Mouse (Mus musculus) erythroid progenitor cell, adult 5-6 weeks (primary cell): ENCODE data around the gene Notch3. TPM values are rescaled to one million over a fixed set of nuclear protein-coding genes. Genes with fewer than 3 reads are reported as not detected.
A peak's percentile ranks its signal among the peaks of the same experiment; 100 is the strongest.
"Not testable (repeated sequence)": the region's sequence is repeated elsewhere in the genome, so short reads cannot be mapped to it uniquely, and the experiment has no call there.

Source experiments
- ATAC-seq: replicated peaks from 2 replicates; pipeline ENCODE4 v1.8.0; 2016; ENCODE audit warnings: moderate number of reproducible peaks, mild to moderate bottlenecking, moderate TSS enrichment, inconsistent platforms; ENCODE audit not compliant: poor library complexity, low FRiP score, severe bottlenecking
- total RNA-seq, 2 experiments: library from RNA; stranded (forward) in 1 of 2; stranded (reverse) in 1 of 2; fragments of 150-400 nt in 1 of 2; fragments of 186-747, 209-891 nt in 1 of 2; gene quantifications; 2 replicates each; pipeline versions ENCODE4 v1.2.3 to v1.2.4; 2015 to 2017; ENCODE audit warnings: low replicate concordance in 2 of 2

Notch3 gene
- total RNA-seq, 2 experiments from 2014 or later: 0.42 TPM; not detected in 1

DNA sequence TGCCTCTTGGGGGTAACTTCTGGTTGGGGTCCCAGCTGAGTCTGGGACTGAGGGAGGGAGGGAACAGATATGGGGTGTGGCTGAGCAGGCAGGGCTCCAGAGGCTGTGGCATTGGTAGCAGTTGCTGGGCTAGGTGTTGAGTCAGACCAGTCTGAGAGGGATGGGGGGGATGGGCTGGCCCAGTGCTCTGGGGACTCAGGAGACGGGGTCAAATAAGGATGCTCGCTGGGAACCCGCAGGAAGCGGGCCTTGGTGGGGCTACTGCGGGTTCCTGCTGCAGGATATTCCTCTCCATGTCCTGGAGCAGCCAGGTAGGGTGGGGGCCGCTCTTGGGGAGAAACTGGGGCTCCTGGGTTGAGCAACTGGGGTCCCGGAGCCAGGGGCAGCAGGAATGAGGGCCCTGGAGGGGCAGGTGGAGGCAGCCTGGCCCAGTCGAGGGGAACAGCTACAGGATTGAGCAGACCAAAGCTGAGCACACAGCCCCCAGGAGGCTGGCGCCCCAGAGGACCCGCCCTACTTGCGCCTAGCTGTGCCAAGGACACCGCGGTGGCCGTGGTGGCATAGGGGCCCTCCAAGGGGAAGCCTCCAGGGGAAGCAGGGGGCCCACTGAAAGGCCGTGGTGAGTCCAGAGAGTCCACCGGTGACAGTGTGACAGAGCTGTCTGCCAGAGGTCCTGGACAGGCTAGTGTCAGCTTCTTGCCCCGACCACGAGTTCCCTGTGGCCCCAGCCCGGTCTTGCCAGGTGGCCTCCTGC lies 44.6 kb downstream of the Notch3 start:
- ATAC-seq: no peak

GRCm38 (mm10) chr17:32120771-32121532 lies 45.7 kb downstream of the Notch3 start:
- ATAC-seq: no peak

DNA sequence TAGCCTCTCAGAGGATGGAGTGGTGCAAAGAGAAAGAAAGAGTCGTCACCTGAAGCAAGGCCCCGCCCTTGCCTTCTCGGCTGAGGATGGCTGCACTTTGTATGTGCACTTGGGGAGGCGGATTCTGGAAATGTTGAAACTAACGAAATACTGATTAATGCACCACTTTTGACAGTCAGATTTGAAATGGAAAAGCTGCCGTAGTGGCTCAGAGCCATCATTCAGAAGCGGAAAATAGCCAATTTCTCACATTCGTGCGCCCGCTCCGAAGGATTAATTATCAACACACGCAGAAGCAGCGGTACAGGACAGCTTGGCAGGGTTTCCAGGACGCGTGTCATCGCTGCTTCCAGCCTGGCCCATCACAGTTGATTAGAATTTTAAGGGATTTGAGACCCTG lies 47.5 kb downstream of the Notch3 start:
- ATAC-seq: no peak

- ATAC-seq: no peak
These were observed 48.2 kb downstream of the Notch3 start for GRCm38 (mm10) chr17:32118484-32118883.

DNA sequence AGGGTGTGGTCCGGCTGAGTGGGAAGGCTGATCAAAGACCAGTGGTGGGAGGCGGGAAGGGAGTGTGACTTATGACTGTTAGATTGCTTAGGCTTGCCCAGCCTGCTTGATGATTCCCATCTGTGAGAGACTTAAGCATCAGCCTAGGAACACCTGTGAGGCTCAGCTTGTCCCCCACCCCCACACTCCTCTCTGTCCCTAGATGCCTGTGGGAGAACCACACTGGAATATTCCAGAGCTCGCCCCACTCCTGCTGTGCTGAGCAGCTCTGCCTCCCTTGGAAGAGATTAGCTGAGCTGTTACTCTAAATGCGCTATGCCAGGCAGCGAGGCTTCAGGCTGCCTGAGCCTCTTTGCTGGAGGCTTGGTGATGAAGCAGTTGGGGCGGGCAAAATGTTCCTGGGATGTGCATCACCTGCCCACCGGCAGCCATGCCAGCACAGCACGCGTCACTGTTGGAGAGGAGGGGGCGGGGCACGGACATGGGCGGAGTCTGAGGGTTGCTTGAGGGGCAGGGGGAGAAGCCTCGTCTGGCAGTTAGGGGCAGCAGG lies 48.7 kb downstream of the Notch3 start:
- ATAC-seq: peak; percentile 88

DNA sequence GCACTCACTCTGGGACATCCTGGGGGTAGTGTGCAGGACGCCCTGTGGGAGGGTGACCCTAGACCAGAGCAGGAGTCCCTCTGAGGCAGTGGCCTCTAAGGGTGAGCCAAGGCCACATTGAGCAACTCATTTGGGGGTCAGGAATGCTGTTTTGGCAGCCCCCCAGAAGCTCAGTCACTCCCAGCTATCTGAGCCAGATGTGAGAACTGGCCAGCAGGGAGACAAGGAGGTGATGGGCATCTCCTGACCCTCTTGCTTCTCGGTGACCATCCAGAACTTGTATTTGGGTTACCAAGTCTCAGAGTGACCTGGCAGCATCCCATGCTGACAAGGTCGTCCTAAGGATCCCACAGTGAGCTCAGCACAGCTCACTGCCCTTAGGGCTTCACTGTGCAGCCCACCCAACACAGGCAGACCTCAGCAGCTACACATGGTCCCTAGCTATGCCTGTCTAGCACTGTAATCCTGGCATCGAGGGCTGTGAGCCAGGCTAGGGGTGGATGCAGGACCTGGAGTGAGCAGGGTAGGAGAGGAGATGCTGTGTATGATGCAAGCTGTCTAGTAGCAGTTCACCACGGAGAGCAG lies 49.3 kb downstream of the Notch3 start:
- no peak for ATAC-seq

DNA sequence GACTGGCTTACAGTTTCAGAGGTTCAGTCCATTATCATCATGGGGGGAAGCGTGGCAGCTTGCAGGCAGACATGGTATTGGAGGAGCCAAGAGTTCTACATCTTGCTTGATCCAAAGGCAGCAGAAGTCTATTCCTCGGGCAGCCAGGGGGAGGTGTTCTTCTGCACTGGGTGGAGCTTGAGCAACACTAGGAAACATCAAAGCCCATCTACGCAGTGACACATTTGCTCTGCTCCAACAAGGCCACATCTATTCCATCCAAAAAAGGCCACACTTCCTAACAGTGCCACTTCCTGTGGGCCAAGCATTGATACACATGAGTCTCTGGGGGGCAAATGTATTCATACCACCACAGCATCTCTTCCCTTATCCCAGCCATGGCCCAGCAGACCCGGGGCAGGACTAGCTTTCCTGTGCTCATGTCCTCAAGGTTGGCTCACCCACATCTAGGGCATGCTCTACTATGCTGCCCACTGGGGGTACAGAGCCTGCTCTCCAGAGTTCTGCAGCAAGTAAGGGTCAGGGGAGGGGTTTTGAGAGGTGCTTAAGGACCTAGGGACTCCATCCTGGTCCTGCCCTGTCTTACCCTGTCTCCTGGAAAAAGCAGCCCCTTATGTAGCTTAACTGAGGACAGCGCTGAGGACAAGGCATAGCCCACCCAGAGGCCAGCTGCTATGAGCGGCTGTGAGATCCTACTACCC lies 49.9 kb downstream of the Notch3 start:
- no peak for ATAC-seq

- not testable (repeated sequence) for ATAC-seq
These were observed 52.2 kb downstream of the Notch3 start for GRCm38 (mm10) chr17:32114486-32114885.

DNA sequence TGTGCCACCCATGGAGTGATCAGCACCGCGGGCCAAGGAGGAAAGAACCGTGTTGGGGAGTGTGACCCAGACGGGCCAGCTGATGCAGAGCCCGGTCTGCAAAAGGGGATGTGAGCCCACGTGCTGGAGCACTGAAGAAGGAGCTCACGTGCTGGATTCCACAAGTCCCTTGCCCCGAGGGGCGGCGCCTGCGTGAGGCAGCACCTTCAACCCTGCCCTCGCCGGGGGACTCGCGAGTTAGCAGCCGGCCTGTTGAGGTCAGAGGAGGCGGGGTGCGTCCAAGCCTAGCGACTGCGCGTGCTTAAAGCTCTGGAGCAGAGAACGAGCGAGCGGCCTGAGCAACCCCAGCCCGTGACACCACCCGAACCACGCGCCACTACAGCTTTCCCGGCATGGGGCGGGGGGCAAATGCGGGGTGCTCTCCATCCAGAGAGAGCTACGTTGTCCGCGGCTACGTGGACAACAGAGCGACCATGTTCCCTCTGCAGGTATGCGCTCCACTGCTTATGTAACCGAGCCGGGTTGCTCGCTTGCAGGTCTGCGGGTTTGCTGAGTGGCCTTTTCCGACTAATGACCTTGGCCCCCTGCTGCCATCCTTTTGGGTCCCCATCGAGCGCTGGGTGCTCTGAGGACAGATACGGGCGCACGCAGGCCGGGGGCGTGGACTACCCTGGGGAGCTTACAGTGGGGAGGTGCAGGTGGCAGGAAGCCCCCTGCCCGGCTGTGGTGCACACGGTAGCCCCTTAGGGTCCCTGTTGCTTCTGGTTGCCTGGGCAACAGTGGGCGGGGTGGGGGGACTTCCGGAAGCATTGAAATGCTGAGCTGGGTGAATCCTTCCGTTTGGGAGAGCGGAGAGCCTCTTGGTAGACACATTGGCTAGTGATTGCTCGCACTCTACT lies 52.9 kb downstream of the Notch3 start:
- ATAC-seq: no peak

- no peak for ATAC-seq
These were observed 53.5 kb downstream of the Notch3 start for GRCm38 (mm10) chr17:32113255-32113522.

GRCm38 (mm10) chr17:32112434-32113254 lies 54.0 kb downstream of the Notch3 start:
- no peak for ATAC-seq

GRCm38 (mm10) chr17:32110980-32111780 lies 55.5 kb downstream of the Notch3 start:
- ATAC-seq: no peak

DNA sequence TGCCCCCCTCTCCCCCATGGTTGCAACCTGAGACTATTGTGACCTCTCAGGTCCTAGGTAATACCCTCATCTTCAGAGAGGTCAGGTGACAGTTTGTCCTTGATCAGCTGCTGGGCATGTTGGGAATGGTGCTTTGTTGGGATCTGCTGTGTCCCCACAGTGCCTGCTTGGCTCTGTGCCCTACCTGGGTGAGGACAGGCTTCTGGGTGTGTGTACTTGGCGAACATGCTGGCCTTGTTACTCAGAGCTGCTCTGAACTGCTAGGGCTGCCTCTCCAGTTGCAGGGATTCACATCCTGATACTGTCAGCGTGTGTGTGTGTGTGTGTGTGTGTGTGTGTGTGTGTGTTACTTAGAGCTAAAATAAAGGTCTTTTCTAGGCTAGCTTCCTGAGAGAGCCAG lies 56.2 kb downstream of the Notch3 start:
- no peak for ATAC-seq

GRCm38 (mm10) chr17:32109201-32109940 lies 57.3 kb downstream of the Notch3 start:
- ATAC-seq: 0 out of 2 replicates have a peak, but pooled peaks have one; percentile 4

- peak; percentile 60 for ATAC-seq
These were observed 58.2 kb downstream of the Notch3 start for GRCm38 (mm10) chr17:32108320-32109011.

DNA sequence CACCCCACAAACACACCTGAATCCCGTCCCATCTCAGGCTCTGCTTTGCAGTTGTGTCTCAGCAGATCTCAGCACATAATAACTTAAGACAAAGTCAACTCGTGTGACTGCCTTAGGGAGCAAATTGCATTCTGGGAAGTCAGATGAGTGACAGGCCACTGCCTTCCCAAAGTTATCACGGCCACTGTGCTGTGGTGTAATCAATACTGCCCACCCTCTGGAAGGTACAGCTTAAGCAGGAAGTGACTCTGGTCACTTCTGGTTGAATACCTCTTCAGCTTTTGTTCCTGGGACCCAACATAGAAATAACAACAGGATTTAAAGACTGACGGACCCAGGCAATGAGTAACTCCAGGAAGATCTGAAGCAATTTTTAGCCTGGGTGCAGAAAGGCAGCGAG lies 58.8 kb downstream of the Notch3 start:
- no peak for ATAC-seq
